Mouse (Mus musculus): ENCODE data around the gene Slc22a23. TPM values are rescaled to one million over a fixed set of nuclear protein-coding genes. Genes with fewer than 3 reads are reported as not detected.
A peak's percentile ranks its signal among the peaks of the same experiment; 100 is the strongest.

Slc22a23 gene
- polyA plus RNA-seq, 1 experiment from 2014 or later = 8.2 TPM

DNA sequence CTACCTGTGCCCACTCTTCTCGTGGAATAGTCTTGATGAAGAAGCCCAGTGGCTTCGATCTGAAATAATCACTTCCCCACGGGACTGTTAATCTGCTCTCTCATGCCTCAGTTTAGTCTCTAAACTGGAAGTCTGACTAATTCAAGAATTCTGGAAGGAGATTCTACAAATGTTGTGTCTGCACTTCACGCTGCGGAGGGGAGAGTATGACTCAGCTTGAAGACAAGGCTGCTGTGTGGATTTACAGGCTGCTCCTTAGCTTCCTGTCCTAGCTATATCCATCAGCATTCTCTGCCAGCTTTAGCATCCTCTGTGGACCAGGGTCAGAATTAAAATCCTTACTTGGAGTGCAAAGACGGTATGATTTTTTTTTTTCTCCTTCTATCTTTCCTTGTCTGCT, 112.0 kb downstream of the Slc22a23 start:
- Histone ChIP-seq H3K4me1 (ENCODE audit: control insufficient read depth, low read depth, low read length) (peaks cover 5% of the 10 kb centered on the region), H3K4me3 (ENCODE audit: low read depth, low read length) (no peak overlapping the region), H3K4me2 (ENCODE audit: low read depth, low read length) (no peak overlapping the region), H3K9ac (ENCODE audit: low read depth, low read length) (no peak overlapping the region), H3K27ac (ENCODE audit: low read length) (no peak overlapping the region), H3K36me3 (ENCODE audit: control insufficient read depth, insufficient read depth) (no peaks in the 10 kb centered on the region), H3K27me3 (ENCODE audit: control insufficient read depth, insufficient read depth, low read depth, low read length) (no peaks in the 10 kb centered on the region), H3K9me3 (replicated peaks; ENCODE audit: control insufficient read depth, low read length) (no peaks in the 10 kb centered on the region)
- 77% methylated on average over 6 of the region's 6 CpGs for WGBS (ENCODE audit: insufficient replicate concordance)
- no peak for ATAC-seq (ENCODE audit: low read depth)

- no peaks in the 10 kb centered on the region for H3K9me3 ChIP-seq (replicated peaks; ENCODE audit: control insufficient read depth, low read length)
- H3K27ac ChIP-seq (ENCODE audit: low read length) = no peak overlapping the region
- no peak overlapping the region for H3K4me3 ChIP-seq (ENCODE audit: low read depth, low read length)
- 41% methylated on average over 4 of the region's 4 CpGs for WGBS (ENCODE audit: insufficient replicate concordance)
- no peaks in the 10 kb centered on the region for H3K36me3 ChIP-seq (ENCODE audit: control insufficient read depth, insufficient read depth)
- ATAC-seq (ENCODE audit: low read depth) = 0 out of 2 replicates have a peak, but pooled peaks have one; percentile 20
- H3K9ac ChIP-seq (ENCODE audit: low read depth, low read length) = no peak overlapping the region
- H3K27me3 ChIP-seq (ENCODE audit: control insufficient read depth, insufficient read depth, low read depth, low read length) = no peaks in the 10 kb centered on the region
- H3K4me1 ChIP-seq (ENCODE audit: control insufficient read depth, low read depth, low read length) = peaks cover 11% of the 10 kb centered on the region
- no peak overlapping the region for H3K4me2 ChIP-seq (ENCODE audit: low read depth, low read length)
Observed at GRCm38 (mm10) chr13:34228905-34229304, 116.1 kb downstream of the Slc22a23 start.

DNA sequence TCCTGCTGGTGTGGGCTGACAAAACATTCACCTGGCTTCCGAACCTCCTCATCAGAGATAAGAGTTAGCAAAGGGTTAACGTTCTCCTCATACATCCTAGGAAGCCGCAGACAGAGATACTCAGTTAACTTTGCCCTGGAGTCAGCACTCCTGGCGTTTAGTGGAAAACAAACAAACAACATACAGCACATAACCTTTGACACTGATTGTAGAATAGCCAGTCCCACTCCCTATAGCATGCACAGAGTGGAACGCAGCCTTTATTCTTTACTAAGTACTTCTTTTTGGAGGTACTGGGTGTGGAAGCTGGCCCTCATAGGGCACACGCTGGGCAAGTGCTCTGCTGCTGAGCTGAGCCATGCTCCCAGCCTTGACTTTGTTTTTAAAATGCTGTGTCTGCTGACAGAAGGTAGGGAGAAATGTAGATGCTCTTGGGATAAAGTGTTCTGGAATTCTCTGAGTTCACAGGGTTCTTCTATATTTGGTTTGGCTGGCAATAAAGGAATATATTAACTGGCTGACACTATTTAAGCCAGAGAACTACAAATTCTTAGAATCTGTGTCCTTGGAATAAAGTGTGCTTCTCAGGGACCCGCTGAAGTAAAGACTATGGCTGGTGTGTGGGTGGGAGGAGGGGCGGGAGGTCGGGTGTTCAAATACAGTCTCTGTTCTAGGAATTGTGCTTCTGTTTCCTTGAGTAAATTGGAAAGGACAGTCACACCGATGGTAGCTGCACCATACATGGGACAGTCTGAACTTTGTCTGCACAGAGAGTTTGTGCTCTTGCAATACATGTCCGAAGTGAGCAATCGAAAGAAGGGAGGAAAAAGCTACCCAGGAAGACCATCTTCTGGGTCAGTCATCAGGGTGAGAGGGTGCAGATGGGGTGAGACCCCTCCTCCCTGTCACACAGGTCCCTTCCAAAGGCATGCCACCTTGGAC, 117.0 kb downstream of the Slc22a23 start:
- Histone ChIP-seq H3K9me3 (replicated peaks; ENCODE audit: control insufficient read depth, low read length) (no peaks in the 10 kb centered on the region), H3K4me3 (ENCODE audit: low read depth, low read length) (no peak overlapping the region), H3K4me2 (ENCODE audit: low read depth, low read length) (no peak overlapping the region), H3K36me3 (ENCODE audit: control insufficient read depth, insufficient read depth) (no peaks in the 10 kb centered on the region), H3K9ac (ENCODE audit: low read depth, low read length) (no peak overlapping the region), H3K27ac (ENCODE audit: low read length) (peak overlapping the region; percentile 37; the same call in 1 of the 2 replicates), H3K27me3 (ENCODE audit: control insufficient read depth, insufficient read depth, low read depth, low read length) (no peaks in the 10 kb centered on the region), H3K4me1 (ENCODE audit: control insufficient read depth, low read depth, low read length) (peaks cover 11% of the 10 kb centered on the region)
- ATAC-seq (ENCODE audit: low read depth) = peak; percentile 57
- 64% methylated on average over 12 of the region's 12 CpGs for WGBS (ENCODE audit: insufficient replicate concordance)

GRCm38 (mm10) chr13:34226940-34227339, 118.0 kb downstream of the Slc22a23 start:
- Histone ChIP-seq H3K9ac (ENCODE audit: low read depth, low read length) (no peak overlapping the region), H3K4me1 (ENCODE audit: control insufficient read depth, low read depth, low read length) (peaks cover 11% of the 10 kb centered on the region), H3K27ac (ENCODE audit: low read length) (no peak overlapping the region), H3K9me3 (replicated peaks; ENCODE audit: control insufficient read depth, low read length) (no peaks in the 10 kb centered on the region), H3K4me3 (ENCODE audit: low read depth, low read length) (no peak overlapping the region), H3K4me2 (ENCODE audit: low read depth, low read length) (no peak overlapping the region), H3K36me3 (ENCODE audit: control insufficient read depth, insufficient read depth) (peaks cover 2% of the 10 kb centered on the region; the same call in 1 of the 2 replicates), H3K27me3 (ENCODE audit: control insufficient read depth, insufficient read depth, low read depth, low read length) (no peaks in the 10 kb centered on the region)
- 62% methylated on average over 1 of the region's 1 CpGs for whole genome bisulfite sequencing (ENCODE audit: insufficient replicate concordance)
- no peak for ATAC-seq (ENCODE audit: low read depth)

DNA sequence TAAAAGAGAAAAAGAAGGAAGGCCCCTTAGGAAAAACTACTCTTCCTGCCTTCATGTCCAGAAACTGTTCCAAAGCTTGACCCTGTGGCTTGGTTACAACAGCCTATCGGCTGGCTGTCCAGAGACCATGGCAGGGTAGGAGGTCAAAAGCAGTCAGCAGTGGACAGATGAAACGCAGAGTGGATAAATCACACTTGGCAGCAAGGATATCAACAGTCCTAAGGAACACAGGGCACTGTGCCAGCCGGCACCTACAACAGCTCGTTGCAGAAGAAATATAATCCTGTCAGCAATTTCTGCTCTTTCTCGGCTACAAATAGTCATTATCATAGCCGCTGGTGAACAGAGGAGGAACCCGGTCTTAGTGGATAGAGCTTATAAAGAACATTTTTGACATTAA, 122.0 kb downstream of the Slc22a23 start:
- no peak for ATAC-seq (ENCODE audit: low read depth)
- Histone ChIP-seq H3K9ac (ENCODE audit: low read depth, low read length) (no peak overlapping the region), H3K27me3 (ENCODE audit: control insufficient read depth, insufficient read depth, low read depth, low read length) (no peaks in the 10 kb centered on the region), H3K4me3 (ENCODE audit: low read depth, low read length) (no peak overlapping the region), H3K4me1 (ENCODE audit: control insufficient read depth, low read depth, low read length) (peaks cover 6% of the 10 kb centered on the region), H3K4me2 (ENCODE audit: low read depth, low read length) (no peak overlapping the region), H3K27ac (ENCODE audit: low read length) (no peak overlapping the region), H3K9me3 (replicated peaks; ENCODE audit: control insufficient read depth, low read length) (no peaks in the 10 kb centered on the region), H3K36me3 (ENCODE audit: control insufficient read depth, insufficient read depth) (peaks cover 26% of the 10 kb centered on the region)
- WGBS (ENCODE audit: insufficient replicate concordance) = 81% methylated on average over 7 of the region's 7 CpGs

DNA sequence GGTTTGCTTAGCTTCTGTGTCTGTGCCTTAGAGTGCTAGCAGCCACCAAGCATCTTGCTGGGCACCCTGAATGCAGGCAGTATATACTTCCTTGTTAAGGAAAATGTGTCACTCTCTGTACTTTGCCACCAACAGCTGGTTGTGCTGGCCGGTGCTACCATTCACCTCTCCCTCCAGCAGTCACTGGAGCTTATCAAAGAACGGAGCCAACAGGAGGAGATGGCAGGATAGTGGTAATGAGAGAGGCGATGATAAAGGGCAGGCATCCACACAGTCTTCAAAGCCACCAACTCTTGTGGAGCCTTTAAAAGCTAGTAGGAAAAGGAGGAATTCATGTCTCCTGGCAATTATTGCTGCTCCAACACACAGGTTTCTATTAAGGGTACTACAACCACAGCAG, 125.3 kb downstream of the Slc22a23 start:
- no peak overlapping the region for H3K4me2 ChIP-seq (ENCODE audit: low read depth, low read length)
- H3K36me3 ChIP-seq (ENCODE audit: control insufficient read depth, insufficient read depth) = peaks cover 26% of the 10 kb centered on the region
- no peaks in the 10 kb centered on the region for H3K27me3 ChIP-seq (ENCODE audit: control insufficient read depth, insufficient read depth, low read depth, low read length)
- no peaks in the 10 kb centered on the region for H3K9me3 ChIP-seq (replicated peaks; ENCODE audit: control insufficient read depth, low read length)
- 31% methylated on average over 3 of the region's 3 CpGs for WGBS (ENCODE audit: insufficient replicate concordance)
- H3K9ac ChIP-seq (ENCODE audit: low read depth, low read length) = no peak overlapping the region
- no peak overlapping the region for H3K27ac ChIP-seq (ENCODE audit: low read length)
- no peak for ATAC-seq (ENCODE audit: low read depth)
- H3K4me1 ChIP-seq (ENCODE audit: control insufficient read depth, low read depth, low read length) = no peaks in the 10 kb centered on the region; the same call in 1 of the 2 replicates
- H3K4me3 ChIP-seq (ENCODE audit: low read depth, low read length) = no peak overlapping the region

DNA sequence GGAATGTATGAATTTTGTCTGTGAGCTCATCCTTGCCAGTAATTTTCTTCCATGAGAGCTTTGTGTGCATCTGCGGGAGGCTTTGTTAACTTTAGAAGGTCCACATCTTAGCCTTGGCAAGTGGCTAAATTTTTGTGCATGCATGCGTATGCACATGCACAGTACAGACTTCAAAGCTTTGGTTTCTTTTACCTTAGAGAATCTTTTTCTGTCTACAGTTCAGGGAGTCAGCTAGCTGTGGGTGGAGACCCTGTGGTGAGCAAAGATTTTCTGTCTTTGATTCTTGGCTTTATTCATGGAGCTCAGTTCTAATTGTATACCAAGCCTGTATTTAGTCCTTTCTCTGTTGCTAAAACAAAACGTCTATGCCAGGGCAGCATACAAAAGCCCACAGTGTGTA, 126.2 kb downstream of the Slc22a23 start:
- Histone ChIP-seq H3K4me3 (ENCODE audit: low read depth, low read length) (no peak overlapping the region), H3K4me1 (ENCODE audit: control insufficient read depth, low read depth, low read length) (no peaks in the 10 kb centered on the region; the same call in 1 of the 2 replicates), H3K36me3 (ENCODE audit: control insufficient read depth, insufficient read depth) (peaks cover 27% of the 10 kb centered on the region), H3K4me2 (ENCODE audit: low read depth, low read length) (no peak overlapping the region), H3K27me3 (ENCODE audit: control insufficient read depth, insufficient read depth, low read depth, low read length) (no peaks in the 10 kb centered on the region), H3K9ac (ENCODE audit: low read depth, low read length) (no peak overlapping the region), H3K9me3 (replicated peaks; ENCODE audit: control insufficient read depth, low read length) (no peaks in the 10 kb centered on the region), H3K27ac (ENCODE audit: low read length) (no peak overlapping the region)
- ATAC-seq (ENCODE audit: low read depth) = no peak
- WGBS (ENCODE audit: insufficient replicate concordance) = 84% methylated on average over 3 of the region's 3 CpGs

DNA sequence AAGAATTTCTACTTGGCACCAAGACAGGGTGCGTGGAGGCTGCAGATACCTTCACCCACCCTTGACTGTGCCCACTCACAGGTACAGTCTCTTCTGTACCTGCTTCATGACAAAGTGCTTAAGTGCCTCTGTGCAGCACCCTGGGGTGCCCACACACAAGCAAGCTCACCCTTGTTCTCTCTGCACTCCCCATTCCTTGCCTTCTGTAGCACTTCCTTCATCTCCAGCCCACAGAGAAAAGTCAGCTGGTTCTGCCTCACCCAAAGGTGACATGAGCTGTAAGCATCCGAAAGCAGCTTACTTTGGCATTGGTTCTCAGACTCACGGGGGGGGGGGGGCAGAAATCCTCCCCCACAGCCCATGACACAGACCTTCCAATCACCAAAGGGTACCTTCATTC, 130.1 kb downstream of the Slc22a23 start:
- WGBS (ENCODE audit: insufficient replicate concordance) = 77% methylated on average over 3 of the region's 3 CpGs
- Histone ChIP-seq H3K36me3 (ENCODE audit: control insufficient read depth, insufficient read depth) (peaks cover 20% of the 10 kb centered on the region), H3K27ac (ENCODE audit: low read length) (no peak overlapping the region), H3K4me3 (ENCODE audit: low read depth, low read length) (no peak overlapping the region), H3K4me2 (ENCODE audit: low read depth, low read length) (no peak overlapping the region), H3K9me3 (replicated peaks; ENCODE audit: control insufficient read depth, low read length) (no peaks in the 10 kb centered on the region), H3K4me1 (ENCODE audit: control insufficient read depth, low read depth, low read length) (no peaks in the 10 kb centered on the region; the same call in 1 of the 2 replicates), H3K27me3 (ENCODE audit: control insufficient read depth, insufficient read depth, low read depth, low read length) (no peaks in the 10 kb centered on the region), H3K9ac (ENCODE audit: low read depth, low read length) (no peak overlapping the region)
- ATAC-seq (ENCODE audit: low read depth) = no peak

GRCm38 (mm10) chr13:34212735-34213212, 132.2 kb downstream of the Slc22a23 start:
- Histone ChIP-seq H3K36me3 (ENCODE audit: control insufficient read depth, insufficient read depth) (peaks cover 9% of the 10 kb centered on the region), H3K27ac (ENCODE audit: low read length) (no peak overlapping the region), H3K9ac (ENCODE audit: low read depth, low read length) (no peak overlapping the region), H3K4me3 (ENCODE audit: low read depth, low read length) (no peak overlapping the region), H3K9me3 (replicated peaks; ENCODE audit: control insufficient read depth, low read length) (no peaks in the 10 kb centered on the region), H3K4me1 (ENCODE audit: control insufficient read depth, low read depth, low read length) (no peaks in the 10 kb centered on the region), H3K4me2 (ENCODE audit: low read depth, low read length) (no peak overlapping the region), H3K27me3 (ENCODE audit: control insufficient read depth, insufficient read depth, low read depth, low read length) (no peaks in the 10 kb centered on the region)
- WGBS (ENCODE audit: insufficient replicate concordance) = 76% methylated on average over 10 of the region's 10 CpGs
- 0 out of 2 replicates have a peak, but pooled peaks have one; percentile 24 for ATAC-seq (ENCODE audit: low read depth)

Data from liver, embryonic 16.5 days (tissue).